Mouse (Mus musculus) adrenal gland, postnatal 14 days (tissue): ENCODE results near the gene Cysrt1. TPM values are rescaled to one million over a fixed set of nuclear protein-coding genes. Genes with fewer than 3 reads are reported as not detected.
"Not testable (repeated sequence)": the region's sequence is repeated elsewhere in the genome, so short reads cannot be mapped to it uniquely, and the experiment has no call there.

Source experiments
- DNase-seq: peaks from one replicate; pipeline ENCODE4 v3.0.0; 2021; ENCODE audit warnings: mixed read lengths
- total RNA-seq: library from RNA; stranded (reverse); gene quantifications from 2 replicates; pipeline ENCODE4 v1.2.3, GENCODE M21; 2021

Cysrt1 gene
- total RNA-seq, 1 experiment from 2014 or later = not detected

DNA sequence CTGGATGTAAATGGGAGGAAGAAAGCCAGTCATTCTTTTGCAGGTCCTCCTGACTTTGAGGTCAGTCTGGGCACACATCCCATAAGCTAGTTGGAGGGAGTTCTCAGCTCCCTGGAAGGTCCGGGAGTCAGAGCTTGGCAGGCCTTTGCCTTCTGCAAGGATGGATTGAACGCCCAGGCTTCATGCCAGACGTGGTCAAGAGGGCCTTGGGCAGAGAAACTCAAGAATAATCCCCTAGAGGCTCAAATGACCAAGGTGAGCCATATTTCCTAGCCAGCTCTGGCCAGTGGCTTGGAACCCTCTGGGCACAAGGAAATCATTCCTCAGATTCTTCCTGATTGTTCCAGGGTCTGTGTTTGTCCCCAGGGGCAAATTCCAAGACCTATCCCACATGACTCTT is 22.6 kb upstream of the Cysrt1 start:
- DNase-seq = peak; percentile 73

DNA sequence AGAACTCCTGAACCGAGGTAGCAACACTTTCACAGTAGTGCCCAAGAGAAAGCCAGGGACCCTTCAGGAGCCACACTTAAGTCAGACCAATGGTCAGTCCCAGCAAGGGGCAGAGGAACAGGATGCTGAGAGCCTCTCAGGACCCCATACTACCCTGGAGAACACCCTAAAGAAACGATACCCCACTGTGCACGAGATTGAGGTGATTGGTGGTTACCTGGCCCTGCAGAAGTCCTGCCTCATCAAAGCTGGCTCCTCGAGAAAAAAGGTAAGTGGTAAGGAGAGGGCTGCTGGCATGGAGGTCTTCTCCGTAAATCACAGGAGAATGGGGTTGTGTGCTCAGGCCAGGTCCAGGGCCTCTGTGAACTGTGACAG is 22.0 kb upstream of the Cysrt1 start:
- no peak for DNase-seq

DNA sequence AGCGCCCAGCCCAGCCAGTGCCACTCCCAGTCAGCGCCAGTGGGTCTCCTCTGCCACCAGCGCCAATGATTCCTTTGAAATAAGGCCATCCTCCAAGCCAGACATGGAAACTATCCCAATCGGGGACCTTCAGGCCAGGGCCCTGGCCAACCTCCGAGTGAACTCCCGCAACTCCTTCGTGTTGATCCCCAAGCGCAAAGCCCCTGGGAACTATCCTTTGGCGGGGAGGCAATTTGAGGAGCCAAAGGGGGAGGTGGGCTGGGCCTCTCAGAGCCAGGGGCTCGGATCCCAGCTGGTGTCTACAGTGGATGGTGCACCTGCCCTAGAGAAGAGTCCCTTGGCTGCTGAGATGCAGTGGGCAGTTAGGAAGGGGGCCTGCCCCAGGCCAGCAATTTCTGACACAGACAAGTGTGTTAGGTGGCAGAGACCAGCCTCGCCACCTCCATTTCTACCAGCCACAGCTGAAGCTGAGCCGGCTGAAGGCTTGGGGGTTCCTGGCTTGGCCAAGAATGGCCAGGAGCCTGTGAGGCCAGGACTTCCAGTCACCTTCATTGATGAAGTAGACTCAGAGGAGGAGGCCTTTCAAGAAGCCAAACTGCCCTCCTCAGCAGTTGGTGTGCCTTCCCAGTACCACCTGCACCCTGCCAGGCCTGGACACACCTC is 21.5 kb upstream of the Cysrt1 start:
- no peak for DNase-seq

DNA sequence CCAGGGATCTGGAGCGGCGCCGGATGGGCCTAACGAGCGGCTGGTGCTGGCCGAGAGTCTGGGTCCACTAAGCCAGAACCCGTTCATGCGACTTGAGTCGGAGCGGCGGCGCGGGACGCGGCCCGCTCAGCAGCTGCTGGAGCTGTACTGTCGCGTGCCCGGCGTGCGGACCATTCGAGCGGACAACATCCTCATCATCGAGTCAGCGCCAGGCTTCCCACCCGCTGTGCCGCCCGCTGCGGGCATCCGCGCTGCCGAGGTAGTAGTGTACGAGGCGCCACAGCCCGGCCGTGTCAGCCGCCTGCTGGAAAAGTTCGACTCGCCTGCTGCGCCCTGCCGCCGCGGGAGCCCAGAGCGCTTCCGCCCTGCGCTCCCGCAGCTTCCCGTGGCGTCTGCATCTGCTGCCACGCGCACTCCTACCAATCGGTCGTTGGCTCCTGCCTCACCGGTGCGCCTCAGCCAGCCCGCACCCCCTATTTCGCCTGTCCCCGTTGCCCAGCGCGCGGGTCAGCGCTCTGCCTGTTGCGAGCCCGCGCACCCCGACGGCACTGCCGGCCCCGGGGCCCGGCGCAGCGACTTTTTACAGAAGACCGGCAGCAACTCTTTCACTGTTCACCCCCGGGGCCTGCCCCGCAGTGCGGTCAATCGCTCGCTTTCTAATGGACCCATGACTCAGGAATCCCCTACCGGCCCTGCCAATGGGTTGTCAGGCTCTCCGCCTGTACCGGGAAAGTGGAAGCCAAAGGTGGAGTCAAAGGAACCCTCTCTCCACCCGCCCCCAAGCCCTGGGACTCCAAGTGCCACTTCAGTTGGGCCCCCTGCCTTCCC is 20.8 kb upstream of the Cysrt1 start:
- DNase-seq = peak; percentile 58

DNA sequence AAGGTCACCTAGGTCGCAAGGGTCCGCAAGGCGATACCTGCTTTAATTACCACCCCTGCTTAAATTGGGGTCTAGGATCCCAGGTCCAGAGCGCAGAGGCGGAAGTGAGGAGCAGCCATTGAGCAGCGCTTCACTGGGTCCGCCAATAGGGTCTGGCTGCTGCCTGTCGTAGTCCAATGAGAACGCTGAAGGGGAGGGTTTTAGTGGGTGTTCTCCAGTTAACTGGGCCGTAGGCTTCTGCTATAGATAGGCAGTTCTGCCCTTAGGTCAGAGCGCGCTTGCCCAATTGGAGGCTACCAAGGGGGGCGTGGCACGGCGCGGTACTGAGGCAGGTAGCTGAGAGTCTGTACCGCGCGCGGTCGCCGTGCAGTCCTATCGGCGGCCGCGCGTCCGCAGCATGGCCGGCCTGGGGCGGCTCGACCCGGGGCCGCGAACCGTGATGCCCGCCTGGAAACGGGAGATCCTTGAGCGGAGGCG is 20.1 kb upstream of the Cysrt1 start, which contains the start of gene Tprn:
TSS of gene Tprn (plus strand) at position 328 of the 477 bp plus-strand sequence.
- DNase-seq = peak; percentile 96

DNA sequence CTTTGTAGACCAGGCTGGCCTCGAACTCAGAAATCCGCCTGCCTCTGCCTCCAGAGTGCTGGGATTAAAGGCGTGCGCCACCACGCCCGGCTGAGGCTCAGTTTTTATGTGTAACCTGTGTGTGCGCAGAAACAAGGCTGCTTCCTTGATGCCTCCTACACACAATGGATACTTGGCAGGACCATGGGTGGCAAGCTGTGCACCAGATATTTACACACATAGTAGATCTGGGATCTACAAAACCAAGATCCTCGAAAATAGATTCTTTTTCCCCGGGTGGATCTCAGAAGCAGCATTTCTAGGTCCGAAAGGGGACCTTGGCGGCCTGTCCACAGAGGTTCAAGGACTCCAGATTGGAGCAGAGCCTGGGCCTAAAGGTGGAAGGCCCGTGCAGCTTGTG is 19.6 kb upstream of the Cysrt1 start:
- no peak for DNase-seq

DNA sequence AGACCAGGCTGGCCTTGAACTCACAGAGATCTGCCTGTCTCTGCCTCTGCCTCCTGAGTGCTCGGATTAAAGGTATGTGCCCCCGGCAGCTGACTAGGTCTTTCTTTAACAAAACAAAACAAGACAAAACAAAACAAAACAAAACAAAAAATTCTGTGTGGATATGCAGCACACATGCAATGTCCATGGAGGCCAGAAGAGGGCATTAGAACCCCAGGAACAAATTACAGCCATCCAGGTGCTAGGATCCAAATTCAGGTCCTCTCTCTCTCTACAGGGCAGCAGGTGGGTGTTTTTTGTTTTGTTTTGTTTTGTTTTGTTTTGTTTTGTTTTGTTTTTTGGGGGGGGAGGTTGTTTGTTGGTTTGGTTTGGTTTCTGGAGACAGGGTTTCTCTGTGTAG is 16.6 kb upstream of the Cysrt1 start:
- DNase-seq = no peak

DNA sequence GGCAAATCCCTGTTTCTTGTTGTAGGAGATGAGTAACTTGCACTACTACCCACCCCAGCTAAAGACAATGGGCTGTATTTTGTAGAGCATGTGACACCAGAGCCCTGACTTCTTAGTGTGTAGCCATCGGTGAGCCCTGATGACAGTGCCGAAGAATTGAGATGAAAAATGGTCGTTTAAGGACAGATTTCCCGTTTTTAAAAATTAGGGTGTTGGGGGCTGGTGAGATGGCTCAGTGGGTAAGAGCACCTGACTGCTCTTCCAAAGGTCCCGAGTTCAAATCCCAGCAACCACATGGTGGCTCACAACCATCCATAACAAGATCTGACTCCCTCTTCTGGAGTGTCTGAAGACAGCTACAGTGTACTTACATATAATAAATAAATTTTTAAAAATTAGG is 15.0 kb upstream of the Cysrt1 start:
- not testable (repeated sequence) for DNase-seq

DNA sequence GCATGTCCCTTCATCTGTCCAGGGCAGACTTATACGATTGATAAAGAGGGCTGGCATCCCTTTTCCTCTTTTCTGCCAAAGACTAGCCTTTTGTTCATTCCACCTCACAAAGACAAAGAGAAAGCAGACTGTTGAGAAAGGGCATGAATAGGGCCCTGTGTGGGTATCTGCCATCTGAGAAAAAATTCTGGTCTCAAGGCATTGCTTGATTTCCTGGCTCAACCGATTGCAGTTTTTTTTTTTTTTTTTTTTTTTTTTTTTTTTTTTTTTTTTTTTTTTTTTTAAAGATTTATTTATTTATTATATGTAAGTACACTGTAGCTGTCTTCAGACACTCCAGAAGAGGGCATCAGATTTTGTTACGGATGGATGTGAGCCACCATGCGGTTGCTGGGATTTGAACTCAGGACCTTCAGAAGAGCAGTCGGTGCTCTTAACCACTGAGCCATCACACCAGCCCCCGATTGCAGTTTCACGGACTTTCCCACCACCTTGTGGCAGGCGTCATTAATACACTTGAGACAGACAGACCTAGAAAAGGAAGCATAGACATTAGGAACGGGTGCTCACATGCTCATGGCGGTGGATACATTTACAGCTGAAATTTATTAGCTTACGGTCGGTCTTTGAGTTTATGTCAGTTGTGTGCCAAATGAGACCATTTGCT is 14.3 kb upstream of the Cysrt1 start:
- peak; percentile 73 for DNase-seq

DNA sequence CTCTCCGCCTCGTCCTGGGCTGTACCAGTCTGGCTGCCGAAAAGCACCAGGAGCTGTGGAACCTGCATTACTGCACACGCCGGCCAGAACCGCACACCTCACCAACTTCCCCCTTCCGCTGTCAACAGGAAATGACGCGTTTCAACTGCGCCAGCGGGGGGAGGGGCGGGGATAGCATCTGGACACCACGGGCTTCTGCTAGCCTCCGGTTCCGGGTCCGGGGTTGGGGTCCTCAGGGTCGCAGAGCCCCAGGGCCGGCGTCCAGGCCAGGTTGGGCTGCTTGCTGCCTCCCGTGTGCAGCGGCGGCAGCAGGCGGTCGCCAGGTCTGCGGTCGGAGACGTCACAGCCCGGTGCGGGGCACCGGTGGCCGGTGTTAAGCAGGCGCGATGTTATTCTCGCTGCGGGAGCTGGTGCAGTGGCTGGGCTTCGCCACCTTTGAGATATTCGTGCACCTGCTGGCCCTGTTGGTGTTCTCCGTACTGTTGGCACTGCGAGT is 13.1 kb upstream of the Cysrt1 start, which contains the start of gene Tmem203:
TSS of gene Tmem203 (plus strand) at position 156 of the 496 bp plus-strand sequence.
- DNase-seq = peak; percentile 94

DNA sequence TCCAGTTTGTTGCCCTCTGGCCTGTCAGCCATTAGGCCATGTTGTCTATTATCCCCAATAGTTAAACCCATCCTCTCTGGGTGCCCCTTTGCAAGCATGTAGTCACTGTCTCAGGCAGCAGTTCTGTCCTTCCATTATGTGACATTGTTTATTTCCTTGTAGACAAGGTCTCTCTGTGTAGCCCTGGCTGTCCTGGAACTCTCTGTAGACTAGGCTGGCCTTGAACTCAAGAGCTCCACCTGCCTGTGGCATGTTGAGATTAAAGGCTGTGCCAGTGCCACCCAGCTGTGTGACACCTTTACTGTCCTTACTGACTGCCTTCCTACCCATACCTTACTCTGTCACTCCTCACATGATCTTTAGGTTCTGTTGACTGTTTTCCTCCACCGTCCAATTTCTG is 10.1 kb upstream of the Cysrt1 start:
- DNase-seq = peak; percentile 32

DNA sequence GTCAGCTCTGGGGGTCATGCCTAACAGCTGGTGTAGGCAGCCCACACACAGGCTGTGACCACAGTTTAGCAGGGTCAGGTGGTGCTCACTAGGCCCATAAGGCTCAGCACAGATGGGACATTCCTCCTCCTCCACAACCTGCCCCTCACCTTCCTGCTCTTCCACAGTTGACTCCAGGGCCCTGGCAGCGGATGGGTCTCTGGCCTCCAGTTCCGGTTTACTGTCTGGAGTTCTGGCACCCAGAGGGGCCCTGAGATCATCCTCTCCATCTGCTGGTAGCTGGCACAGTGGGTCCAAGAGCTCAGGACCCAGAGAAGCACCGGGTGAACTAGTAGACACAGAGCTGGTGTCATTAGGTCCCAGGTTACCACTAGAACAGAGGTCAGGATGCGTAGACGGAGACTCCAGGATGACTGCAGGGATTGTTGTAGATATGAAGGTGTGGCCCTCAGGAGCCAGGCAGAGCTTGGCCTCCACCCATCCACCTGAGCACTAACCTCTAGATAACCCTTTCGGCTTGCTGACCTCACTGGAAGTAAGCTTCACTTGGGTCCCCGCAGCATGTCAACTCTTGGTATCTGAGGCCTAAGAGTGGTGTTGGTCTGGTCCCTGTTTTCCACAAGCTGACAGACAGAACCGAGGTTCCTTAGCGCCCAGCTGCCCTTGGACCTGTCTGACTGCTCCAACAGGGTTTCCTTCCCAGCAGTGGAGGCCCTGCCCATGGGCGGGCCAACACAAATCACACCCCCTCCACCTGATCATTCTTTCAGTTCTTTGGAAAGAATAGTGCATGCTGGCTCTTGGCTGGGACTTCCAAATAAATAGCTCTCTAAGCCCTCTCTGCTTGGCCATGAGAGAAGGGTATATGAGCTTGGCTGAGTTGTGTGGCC is 4.2 kb upstream of the Cysrt1 start, which contains the start of gene AL732309.1:
TSS of gene AL732309.1 (minus strand) at position 681 of the 890 bp plus-strand sequence.
- no peak for DNase-seq

DNA sequence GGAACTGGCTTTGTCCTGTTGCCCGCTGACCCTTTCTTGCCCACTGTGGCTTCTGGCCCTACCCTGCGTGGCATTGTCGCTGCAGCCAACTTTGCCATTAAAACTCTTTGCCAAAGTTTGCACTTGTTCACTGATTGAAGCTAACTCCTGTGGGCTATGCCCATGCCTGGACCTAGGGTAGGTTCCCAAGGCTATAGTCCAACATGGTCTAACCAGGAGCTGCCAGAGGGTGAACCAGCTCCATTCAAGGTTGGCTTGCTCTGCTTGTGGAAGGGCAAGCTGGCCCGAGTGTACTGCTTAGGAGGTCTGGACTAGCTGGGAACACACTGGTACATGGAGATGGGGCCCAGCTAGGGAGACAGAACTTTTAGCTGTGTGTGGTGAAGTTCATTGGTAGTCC is 1.9 kb upstream of the Cysrt1 start:
- no peak for DNase-seq

DNA sequence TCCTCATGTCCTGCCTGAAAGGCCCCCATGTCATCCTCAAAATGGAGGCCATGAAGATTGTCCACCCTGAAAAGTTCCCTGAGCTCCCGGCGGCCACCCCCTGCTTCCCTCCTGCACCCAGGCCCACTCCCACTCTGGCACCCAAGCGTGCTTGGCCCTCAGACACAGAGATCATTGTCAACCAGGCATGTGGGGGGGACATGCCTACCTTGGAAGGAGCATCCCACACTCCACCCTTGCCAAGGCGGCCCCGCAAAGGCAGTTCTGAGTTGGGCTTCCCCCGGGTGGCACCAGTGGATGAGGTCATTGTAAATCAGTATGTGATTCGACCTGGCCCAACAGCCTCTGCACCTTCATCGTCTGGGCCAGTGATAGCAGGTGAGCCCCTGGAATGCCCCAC is 1.1 kb upstream of the Cysrt1 start:
- DNase-seq = no peak

DNA sequence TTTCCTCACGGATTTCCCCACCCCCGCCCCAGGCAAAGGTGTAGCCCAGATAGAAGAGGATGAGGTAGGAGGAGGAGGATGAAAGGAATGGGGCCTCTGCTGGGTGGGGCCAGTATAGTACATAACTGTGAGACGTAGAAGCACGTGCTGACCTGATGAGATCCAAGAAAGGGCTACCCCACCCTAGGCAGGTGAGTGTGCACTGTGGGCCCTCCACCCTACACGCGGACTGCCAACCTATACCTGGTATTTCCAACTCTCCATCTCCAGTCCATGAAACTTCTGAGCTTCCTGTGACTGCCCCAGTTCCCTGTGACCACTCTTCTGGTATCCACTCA is 845 bp downstream of the Cysrt1 start:
- no peak for DNase-seq

DNA sequence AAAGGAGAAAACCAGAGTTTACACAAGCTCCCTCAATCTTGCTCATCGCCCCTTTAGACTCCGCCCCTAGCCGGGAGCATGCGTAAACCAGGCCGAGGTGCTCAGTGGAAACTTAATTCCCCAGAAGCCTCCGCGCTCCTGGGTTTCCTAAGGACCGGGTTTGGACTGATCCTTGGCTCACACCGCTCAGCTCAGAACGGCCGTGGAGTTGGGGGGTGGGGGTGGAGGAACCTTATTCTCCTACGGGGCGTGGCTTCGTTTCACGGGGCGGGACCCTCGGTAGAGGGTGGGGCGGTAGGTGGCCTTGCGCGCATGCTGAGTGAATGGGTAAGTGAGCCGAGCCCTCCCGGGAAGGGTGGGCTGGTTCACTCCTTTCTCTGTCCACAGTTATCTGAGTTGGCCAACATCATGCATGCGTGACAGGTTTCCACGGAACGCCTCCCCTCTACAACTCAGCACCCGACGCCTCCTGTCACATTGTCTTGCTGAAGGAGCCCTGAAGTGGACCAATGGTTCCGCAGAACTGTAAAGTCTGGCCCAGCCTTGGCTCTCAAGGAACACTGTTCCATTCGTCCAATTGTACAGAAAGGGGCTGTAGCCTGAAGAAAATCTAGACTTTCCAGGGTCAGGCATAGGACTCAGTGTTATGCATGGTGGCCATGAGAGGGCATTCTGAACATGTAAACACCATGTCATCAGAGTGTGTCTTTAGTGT is 1.4 kb downstream of the Cysrt1 start:
- peak; percentile 88 for DNase-seq

DNA sequence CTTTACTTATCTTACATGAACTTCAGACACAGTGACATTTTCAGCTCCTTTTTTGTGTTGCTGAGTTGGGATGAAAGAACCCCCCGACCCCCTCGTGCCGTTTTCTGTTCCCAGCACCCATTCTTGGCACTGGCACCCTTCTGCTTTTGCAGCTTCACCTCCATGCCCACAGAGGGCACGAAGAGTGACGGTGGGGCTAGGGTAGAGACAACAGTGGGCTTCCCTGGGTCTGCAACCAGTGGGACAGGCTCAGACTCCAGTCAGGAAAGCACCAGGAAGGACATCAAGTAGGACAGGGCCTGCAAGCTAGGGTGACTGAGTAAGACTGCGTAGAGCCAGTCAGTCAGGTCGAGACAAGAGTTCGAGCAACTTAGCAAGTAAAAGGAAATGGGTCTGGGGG is 1.9 kb downstream of the Cysrt1 start:
- no peak for DNase-seq

DNA sequence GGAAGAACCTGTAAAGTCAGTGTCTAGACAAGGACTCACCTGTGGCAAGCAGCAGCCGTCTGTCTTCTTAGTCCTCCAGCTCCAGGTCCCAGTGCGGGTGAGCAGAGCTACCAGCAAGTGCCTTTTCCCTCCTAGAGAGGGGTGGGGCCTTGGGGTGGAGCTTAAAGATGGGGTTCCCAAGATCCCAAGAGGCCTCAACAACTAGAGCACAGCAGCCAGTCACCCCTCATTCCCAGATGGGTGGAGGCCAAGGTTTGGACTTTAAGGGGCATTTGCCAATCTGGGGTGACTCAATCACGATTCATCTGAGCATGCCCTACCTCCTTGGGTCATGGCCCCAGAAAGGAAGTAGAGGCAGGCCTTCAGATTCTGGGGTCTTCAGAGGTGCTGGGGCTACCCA is 2.5 kb downstream of the Cysrt1 start:
- no peak for DNase-seq

DNA sequence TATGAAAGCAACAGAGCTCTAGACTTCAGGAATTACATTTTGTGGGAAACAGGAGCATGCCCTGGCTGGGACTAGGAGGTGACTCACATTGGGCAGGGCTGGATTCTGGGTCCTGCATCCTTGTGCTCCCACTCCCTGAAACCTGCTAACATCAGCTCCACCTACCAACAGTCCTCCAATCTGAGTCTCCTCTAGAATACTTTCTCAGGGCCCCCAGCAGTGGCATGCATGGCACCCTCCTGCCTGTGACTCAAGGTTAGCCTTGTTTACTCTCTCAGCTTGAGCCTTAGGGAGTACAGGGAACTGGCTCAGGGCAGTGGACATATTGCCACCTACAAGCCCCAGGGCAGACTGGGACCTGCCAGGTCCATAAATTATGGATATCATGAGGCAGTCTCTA is 4.1 kb downstream of the Cysrt1 start:
- no peak for DNase-seq

DNA sequence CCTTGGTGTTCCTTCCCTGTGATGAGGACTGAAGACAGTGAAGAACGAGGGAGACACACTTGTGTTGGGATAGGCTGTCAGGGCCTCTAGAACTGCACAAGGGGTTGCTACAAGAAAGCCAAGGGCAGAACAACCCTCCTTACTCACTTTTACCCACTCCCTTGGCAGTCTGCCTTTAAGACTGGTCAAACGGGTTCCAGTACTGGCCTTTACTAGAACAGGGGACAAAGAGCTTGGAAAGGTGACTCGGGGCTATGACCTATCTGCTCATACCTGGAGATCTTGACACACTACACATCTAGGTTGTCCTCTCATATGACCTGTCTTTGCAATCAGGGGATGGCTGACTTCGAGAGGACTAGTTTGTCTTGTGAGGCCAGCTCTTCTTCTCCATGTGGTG is 4.7 kb downstream of the Cysrt1 start:
- no peak for DNase-seq

DNA sequence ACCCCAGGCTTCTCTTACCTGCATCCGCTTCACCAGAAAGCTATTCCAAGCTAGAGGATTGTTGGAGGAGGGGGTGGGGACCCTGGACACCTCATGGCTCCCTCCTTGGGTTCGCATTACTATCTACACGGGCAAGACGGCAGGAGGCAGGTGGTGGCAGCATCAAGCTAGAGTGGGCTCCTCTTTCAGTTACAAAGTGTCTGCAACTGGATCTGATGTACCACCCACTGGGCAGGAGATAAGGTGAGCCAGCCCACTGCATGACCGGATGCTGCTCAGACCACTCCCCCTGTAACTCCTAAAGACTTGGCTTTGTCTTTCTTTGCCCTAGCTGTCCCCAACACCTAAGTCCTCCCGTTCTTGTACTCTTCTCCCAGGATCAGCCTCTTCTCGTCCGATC is 5.6 kb downstream of the Cysrt1 start, which contains the start of gene Rnf224:
TSS of gene Rnf224 (minus strand) at position 174 of the 400 bp plus-strand sequence.
- no peak for DNase-seq
